Mouse (Mus musculus): Measurements from ENCODE around the gene Prcp.

GRCm38 (mm10) chr7:92842254-92842653 is 32.0 kb upstream of the Prcp start:
- no peak for TF ChIP-seq ZC3H11A (IDR thresholded peaks at IDR 0.05; ENCODE audit: borderline replicate concordance, low read depth, low read length)
- TF ChIP-seq HCFC1 (IDR thresholded peaks at IDR 0.05; ENCODE audit: borderline replicate concordance, insufficient read depth, low read length) = no peak

Data from ES-E14 (cell line).